Mouse (Mus musculus): Measurements from ENCODE around the gene Tgfbr2. TPM values are rescaled to one million over a fixed set of nuclear protein-coding genes. Genes with fewer than 3 reads are reported as not detected.

Tgfbr2 gene
- polyA plus RNA-seq, 1 experiment from 2014 or later = 39.4 TPM

DNA sequence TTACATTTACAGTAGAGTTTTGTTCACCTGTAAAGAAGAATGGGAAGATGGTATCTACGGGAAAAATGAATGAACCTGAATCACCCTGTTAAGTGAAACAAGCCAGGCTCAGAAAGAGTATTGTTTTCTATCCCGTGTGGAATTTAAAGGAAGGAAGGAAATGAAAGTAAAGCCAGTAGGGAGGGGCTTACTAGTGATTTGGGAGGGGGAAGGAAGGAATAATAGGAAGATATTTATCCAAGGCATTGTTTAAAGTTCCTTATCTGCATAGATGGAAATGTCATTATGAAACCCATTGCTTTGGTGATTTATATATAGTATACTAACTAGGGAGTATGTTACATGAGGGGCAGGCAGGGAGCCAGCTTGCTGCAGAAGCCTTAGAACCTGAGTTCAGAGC, 66.4 kb downstream of the Tgfbr2 start:
- Histone ChIP-seq H3K9ac (ENCODE audit: low read length) (no peak overlapping the region), H3K4me3 (ENCODE audit: low read depth, low read length) (no peak overlapping the region), H3K9me3 (ENCODE audit: control insufficient read depth, low read length) (no peaks in the 10 kb centered on the region), H3K27ac (ENCODE audit: low read depth) (no peak overlapping the region), H3K27me3 (replicated peaks; ENCODE audit: control insufficient read depth, insufficient read depth, low read length) (no peaks in the 10 kb centered on the region), H3K36me3 (ENCODE audit: control insufficient read depth, insufficient read depth, low read length) (peaks cover 75% of the 10 kb centered on the region), H3K4me1 (replicated peaks; ENCODE audit: control insufficient read depth, insufficient read depth, low read length) (no peaks in the 10 kb centered on the region), H3K4me2 (ENCODE audit: low read length) (no peak overlapping the region)
- WGBS = 85% methylated on average over 2 of the region's 2 CpGs
- DNase-seq (ENCODE audit: low spot score) = no peak
- ATAC-seq (replicated peaks; ENCODE audit: low FRiP score, low TSS enrichment, low read depth) = no peak

DNA sequence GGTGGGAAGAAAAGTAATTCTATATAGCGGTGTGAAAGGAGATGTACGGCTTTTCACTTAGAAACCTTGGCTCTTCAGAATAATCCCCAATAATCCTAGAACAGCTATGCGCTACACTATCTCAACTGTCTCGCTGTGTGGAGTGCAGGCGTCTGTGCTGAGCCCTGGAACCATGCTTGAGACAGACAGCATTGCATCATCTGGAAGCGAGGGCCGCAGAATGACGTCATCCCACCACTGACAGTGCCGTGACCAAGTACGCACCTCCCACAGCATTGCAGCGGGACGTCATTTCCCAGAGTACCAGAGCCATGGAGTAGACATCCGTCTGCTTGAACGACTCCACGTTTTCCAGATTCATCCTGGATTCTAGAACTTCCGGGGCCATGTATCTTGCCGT, 70.4 kb downstream of the Tgfbr2 start:
- WGBS = 96% methylated on average over 17 of the region's 17 CpGs
- H3K36me3 ChIP-seq (ENCODE audit: control insufficient read depth, insufficient read depth, low read length) = peaks cover 87% of the 10 kb centered on the region

DNA sequence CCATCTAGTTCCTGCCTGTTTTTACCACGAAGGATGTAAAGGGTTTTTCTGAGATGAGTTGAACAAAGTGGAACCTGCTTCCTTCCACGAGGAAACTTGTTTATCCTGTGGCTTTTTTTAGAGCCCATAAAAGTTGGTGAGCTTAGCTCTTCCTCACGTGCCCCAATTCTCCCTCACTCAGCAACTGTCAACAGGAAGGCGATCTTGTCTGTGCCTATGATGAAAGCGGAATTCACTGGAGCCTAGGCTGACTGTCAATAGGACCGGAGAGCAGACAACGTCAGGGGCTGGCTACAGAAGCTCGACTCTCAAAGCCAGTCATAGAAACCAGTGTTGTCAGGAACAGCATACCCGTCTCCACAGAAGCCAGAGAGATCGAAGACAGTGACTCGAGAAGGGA, 73.3 kb downstream of the Tgfbr2 start:
- Histone ChIP-seq H3K36me3 (ENCODE audit: control insufficient read depth, insufficient read depth, low read length) (peaks cover 64% of the 10 kb centered on the region), H3K4me2 (ENCODE audit: low read length) (no peak overlapping the region), H3K9ac (ENCODE audit: low read length) (no peak overlapping the region), H3K9me3 (ENCODE audit: control insufficient read depth, low read length) (no peaks in the 10 kb centered on the region), H3K4me1 (replicated peaks; ENCODE audit: control insufficient read depth, insufficient read depth, low read length) (peaks cover 18% of the 10 kb centered on the region), H3K27ac (ENCODE audit: low read depth) (no peak overlapping the region), H3K4me3 (ENCODE audit: low read depth, low read length) (no peak overlapping the region), H3K27me3 (replicated peaks; ENCODE audit: control insufficient read depth, insufficient read depth, low read length) (no peaks in the 10 kb centered on the region)
- WGBS = 62% methylated on average over 11 of the region's 11 CpGs
- no peak for DNase-seq (ENCODE audit: low spot score)
- ATAC-seq (replicated peaks; ENCODE audit: low FRiP score, low TSS enrichment, low read depth) = no peak

More for the DNA sequence above, 70.4 kb downstream of the Tgfbr2 start:
- Histone ChIP-seq H3K27me3 (replicated peaks; ENCODE audit: control insufficient read depth, insufficient read depth, low read length) (no peaks in the 10 kb centered on the region), H3K4me1 (replicated peaks; ENCODE audit: control insufficient read depth, insufficient read depth, low read length) (peaks cover 4% of the 10 kb centered on the region), H3K4me3 (ENCODE audit: low read depth, low read length) (no peak overlapping the region), H3K9ac (ENCODE audit: low read length) (no peak overlapping the region), H3K27ac (ENCODE audit: low read depth) (no peak overlapping the region), H3K4me2 (ENCODE audit: low read length) (no peak overlapping the region), H3K9me3 (ENCODE audit: control insufficient read depth, low read length) (no peaks in the 10 kb centered on the region)
- DNase-seq (ENCODE audit: low spot score) (no peak), ATAC-seq (replicated peaks; ENCODE audit: low FRiP score, low TSS enrichment, low read depth) (no peak)

DNA sequence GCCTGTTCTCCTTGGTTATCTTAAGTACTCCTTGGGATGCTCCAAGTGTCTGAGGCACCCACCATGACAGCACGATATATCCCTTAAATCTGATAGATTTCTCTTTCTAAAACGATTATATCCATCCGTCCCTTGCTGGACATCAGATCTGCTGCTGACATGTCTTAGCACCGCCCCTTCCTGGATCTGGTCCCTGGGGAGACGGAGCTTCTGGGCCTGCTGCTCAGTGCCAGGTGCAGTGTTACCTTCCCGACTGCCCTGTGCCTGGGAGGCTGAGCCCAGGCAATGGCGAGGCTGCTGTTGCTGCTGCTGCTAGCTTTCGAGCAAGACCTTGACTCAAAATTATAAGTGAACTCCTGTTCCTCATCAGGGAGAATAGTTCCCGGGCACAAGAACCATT, 75.1 kb downstream of the Tgfbr2 start:
- WGBS = 69% methylated on average over 9 of the region's 9 CpGs
- H3K36me3 ChIP-seq (ENCODE audit: control insufficient read depth, insufficient read depth, low read length) = peaks cover 56% of the 10 kb centered on the region
- no peak overlapping the region for H3K4me2 ChIP-seq (ENCODE audit: low read length)
- H3K9ac ChIP-seq (ENCODE audit: low read length) = no peak overlapping the region
- ATAC-seq (replicated peaks; ENCODE audit: low FRiP score, low TSS enrichment, low read depth) (no peak), DNase-seq (ENCODE audit: low spot score) (no peak)
- H3K4me3 ChIP-seq (ENCODE audit: low read depth, low read length) = no peak overlapping the region
- H3K27me3 ChIP-seq (replicated peaks; ENCODE audit: control insufficient read depth, insufficient read depth, low read length) = no peaks in the 10 kb centered on the region
- H3K27ac ChIP-seq (ENCODE audit: low read depth) = 0 out of 2 replicates have a peak overlapping the region, but pooled peaks have one; percentile 62
- no peaks in the 10 kb centered on the region for H3K9me3 ChIP-seq (ENCODE audit: control insufficient read depth, low read length)
- peaks cover 18% of the 10 kb centered on the region for H3K4me1 ChIP-seq (replicated peaks; ENCODE audit: control insufficient read depth, insufficient read depth, low read length)

DNA sequence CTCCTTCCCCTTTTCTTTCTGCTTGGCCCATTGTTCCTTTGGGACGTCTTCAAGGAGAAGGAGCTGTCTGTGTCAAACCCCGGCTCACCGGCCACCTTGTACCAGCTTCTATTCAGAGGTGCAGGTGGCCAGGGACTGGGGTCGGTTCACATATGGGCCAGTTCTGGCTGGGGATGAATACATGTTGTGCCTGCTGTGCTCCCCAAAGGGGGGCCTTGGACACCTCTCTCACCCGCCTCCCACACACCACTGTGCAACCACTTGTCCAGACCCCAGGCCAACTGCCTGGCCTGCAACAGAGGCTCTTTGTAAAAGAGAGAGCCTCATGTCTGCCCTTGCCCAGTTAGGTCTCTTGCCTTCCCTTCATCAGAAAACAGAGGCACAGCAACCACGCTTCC, 75.6 kb downstream of the Tgfbr2 start:
- H3K4me2 ChIP-seq (ENCODE audit: low read length) = no peak overlapping the region
- no peak overlapping the region for H3K9ac ChIP-seq (ENCODE audit: low read length)
- H3K9me3 ChIP-seq (ENCODE audit: control insufficient read depth, low read length) = no peaks in the 10 kb centered on the region
- no peak overlapping the region for H3K4me3 ChIP-seq (ENCODE audit: low read depth, low read length)
- H3K27me3 ChIP-seq (replicated peaks; ENCODE audit: control insufficient read depth, insufficient read depth, low read length) = no peaks in the 10 kb centered on the region
- 68% methylated on average over 6 of the region's 6 CpGs for WGBS
- peak overlapping the region; percentile 62 for H3K27ac ChIP-seq (ENCODE audit: low read depth)
- ATAC-seq (replicated peaks; ENCODE audit: low FRiP score, low TSS enrichment, low read depth) (no peak), DNase-seq (ENCODE audit: low spot score) (no peak)
- peaks cover 18% of the 10 kb centered on the region for H3K4me1 ChIP-seq (replicated peaks; ENCODE audit: control insufficient read depth, insufficient read depth, low read length)
- peaks cover 52% of the 10 kb centered on the region for H3K36me3 ChIP-seq (ENCODE audit: control insufficient read depth, insufficient read depth, low read length)

DNA sequence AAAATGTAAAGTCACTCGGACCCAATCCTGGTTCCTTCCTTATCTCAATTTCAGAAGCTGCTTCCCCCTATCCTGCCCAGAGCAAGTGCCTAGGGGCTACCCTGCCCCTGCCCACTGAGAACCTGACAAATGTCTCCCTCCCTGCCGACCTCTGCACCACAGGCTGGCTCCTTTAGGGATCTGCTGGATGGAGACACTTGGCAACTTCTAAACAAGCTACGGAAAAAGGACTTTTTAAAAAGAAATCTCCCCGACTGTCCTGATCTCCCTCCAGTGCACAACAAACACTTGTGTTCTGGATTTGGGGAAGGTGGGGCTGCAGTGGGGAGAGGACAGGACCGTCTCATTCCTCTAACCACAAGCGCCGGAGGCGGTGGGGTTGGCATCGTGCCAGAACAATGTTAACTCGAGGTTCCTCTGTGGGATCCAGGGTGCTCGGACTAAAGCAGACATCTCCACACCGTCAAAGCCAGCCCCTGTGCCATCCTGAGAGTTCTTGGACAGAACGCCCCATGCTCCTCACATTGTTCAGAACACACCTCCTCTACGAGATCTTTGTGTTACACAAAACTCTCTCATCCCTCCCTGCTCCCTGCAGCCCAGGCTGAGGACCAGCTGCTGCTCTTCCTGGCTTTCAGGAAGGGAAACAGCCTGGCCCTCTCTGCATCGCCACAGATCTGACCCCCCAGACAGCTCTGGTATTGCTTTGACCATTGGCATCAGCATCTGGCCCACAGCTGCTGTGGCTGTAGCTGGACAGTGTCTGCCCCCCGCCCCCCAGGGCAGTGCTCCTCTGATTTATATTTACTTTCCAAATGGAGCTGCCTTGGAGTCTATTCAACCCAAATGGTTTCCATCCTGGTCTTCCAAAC, 76.2 kb downstream of the Tgfbr2 start:
- Histone ChIP-seq H3K4me1 (replicated peaks; ENCODE audit: control insufficient read depth, insufficient read depth, low read length) (peaks cover 18% of the 10 kb centered on the region), H3K9ac (ENCODE audit: low read length) (no peak overlapping the region), H3K4me2 (ENCODE audit: low read length) (peak overlapping the region; percentile 26), H3K27ac (ENCODE audit: low read depth) (peak overlapping the region; percentile 62), H3K9me3 (ENCODE audit: control insufficient read depth, low read length) (no peaks in the 10 kb centered on the region), H3K27me3 (replicated peaks; ENCODE audit: control insufficient read depth, insufficient read depth, low read length) (no peaks in the 10 kb centered on the region), H3K4me3 (ENCODE audit: low read depth, low read length) (no peak overlapping the region), H3K36me3 (ENCODE audit: control insufficient read depth, insufficient read depth, low read length) (peaks cover 48% of the 10 kb centered on the region)
- WGBS = 37% methylated on average over 16 of the region's 16 CpGs
- DNase-seq (ENCODE audit: low spot score) = peak; percentile 76
- ATAC-seq (replicated peaks; ENCODE audit: low FRiP score, low TSS enrichment, low read depth) = peak; percentile 50; the same call in 1 of the 2 replicates

DNA sequence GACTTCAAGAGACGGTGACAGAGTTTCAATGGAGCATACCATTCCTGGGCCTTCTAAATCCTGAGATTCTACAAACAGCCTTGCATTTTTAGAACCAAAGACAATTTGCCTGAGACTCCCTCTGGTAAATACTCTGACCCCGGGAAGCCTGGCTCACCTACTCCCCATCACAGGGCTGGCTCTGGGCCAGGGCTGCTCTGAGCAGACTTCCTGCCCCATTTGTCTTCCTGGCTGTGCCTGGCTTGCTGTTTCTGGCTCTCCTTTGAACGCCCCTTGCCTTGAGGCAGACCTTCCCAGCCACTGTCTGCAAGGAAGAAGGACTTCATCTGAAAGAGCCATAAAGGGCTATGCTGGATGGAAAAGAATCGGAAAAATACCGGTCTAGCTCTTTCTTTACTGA, 83.2 kb downstream of the Tgfbr2 start:
- Histone ChIP-seq H3K4me1 (replicated peaks; ENCODE audit: control insufficient read depth, insufficient read depth, low read length) (peaks cover 11% of the 10 kb centered on the region), H3K27me3 (replicated peaks; ENCODE audit: control insufficient read depth, insufficient read depth, low read length) (no peaks in the 10 kb centered on the region), H3K4me3 (ENCODE audit: low read depth, low read length) (no peak overlapping the region), H3K9ac (ENCODE audit: low read length) (no peak overlapping the region), H3K9me3 (ENCODE audit: control insufficient read depth, low read length) (no peaks in the 10 kb centered on the region), H3K36me3 (ENCODE audit: control insufficient read depth, insufficient read depth, low read length) (peaks cover 49% of the 10 kb centered on the region), H3K4me2 (ENCODE audit: low read length) (no peak overlapping the region), H3K27ac (ENCODE audit: low read depth) (peak overlapping the region; percentile 0; the same call in 1 of the 2 replicates)
- whole genome bisulfite sequencing = 37% methylated on average over 5 of the region's 5 CpGs
- ATAC-seq (replicated peaks; ENCODE audit: low FRiP score, low TSS enrichment, low read depth) (no peak), DNase-seq (ENCODE audit: low spot score) (peak; percentile 66)

DNA sequence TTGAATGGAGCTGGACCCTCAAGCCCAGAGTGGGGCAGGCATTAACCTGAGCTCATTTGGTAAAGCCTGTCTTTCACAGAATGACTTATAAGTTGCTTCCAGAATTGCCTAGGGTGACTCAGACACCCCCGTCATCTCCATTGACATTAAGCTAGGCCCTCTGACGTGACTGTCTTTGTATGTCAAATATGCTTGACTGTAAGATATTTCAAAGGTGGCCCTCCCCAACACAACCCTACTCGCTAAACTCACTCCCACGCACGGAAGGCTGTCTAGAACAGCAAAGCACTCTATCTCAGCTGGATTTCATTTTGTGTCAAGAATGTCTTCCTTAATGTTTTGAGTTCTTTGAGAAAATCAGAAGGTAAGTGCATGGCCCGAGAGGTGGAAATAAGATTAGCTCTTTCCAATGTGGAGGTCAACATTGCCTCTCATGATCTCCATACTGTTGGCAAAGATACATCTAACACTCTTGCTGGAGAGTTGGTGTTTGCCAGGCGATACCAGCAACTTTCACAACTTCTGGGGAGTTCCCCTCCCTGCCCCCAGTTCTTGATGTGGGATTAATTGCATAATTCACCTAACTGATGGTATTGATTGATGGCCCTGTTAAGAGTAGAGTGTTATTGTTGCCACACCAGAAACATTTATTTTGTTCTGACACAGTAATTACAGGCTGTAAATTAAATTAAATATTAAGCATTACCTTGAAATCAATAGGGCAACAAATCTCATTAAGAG, 83.9 kb downstream of the Tgfbr2 start:
- Histone ChIP-seq H3K4me2 (ENCODE audit: low read length) (no peak overlapping the region), H3K9me3 (ENCODE audit: control insufficient read depth, low read length) (no peaks in the 10 kb centered on the region), H3K4me3 (ENCODE audit: low read depth, low read length) (no peak overlapping the region), H3K27me3 (replicated peaks; ENCODE audit: control insufficient read depth, insufficient read depth, low read length) (no peaks in the 10 kb centered on the region), H3K4me1 (replicated peaks; ENCODE audit: control insufficient read depth, insufficient read depth, low read length) (peaks cover 11% of the 10 kb centered on the region), H3K36me3 (ENCODE audit: control insufficient read depth, insufficient read depth, low read length) (peaks cover 46% of the 10 kb centered on the region), H3K9ac (ENCODE audit: low read length) (no peak overlapping the region), H3K27ac (ENCODE audit: low read depth) (no peak overlapping the region)
- WGBS = 79% methylated on average over 7 of the region's 7 CpGs
- DNase-seq (ENCODE audit: low spot score) = no peak
- ATAC-seq (replicated peaks; ENCODE audit: low FRiP score, low TSS enrichment, low read depth) = no peak

All from intestine, embryonic 14.5 days (tissue).